Mouse (Mus musculus) midbrain, embryonic 12.5 days (tissue): Measurements from ENCODE around the gene Idh3a. TPM values are rescaled to one million over a fixed set of nuclear protein-coding genes. Genes with fewer than 3 reads are reported as not detected.

Experiments
- ATAC-seq: fragments of 200-750 bp; cut with Nextera tagmentation; 2 replicates; pipeline ENCODE4 v1.8.0; 2017; ENCODE audit warnings: low read depth, moderate TSS enrichment, moderate library complexity; ENCODE audit not compliant: low FRiP score
- H3K27ac ChIP-seq: fragments of 300-500 bp; sonication (generic); replicated peaks from 2 replicates; pipeline ENCODE4 v1.5.1; 2016; ENCODE audit warnings: mild to moderate bottlenecking
- H3K27me3 ChIP-seq: fragments of 300-500 bp; sonication (generic); 2 replicates; pipeline ENCODE4 v1.6.1; 2016; ENCODE audit warnings: mild to moderate bottlenecking
- H3K36me3 ChIP-seq: fragments of 300-500 bp; sonication (generic); 2 replicates; pipeline ENCODE4 v1.6.1; 2016
- H3K4me1 ChIP-seq: fragments of 300-500 bp; sonication (generic); 2 replicates; pipeline ENCODE4 v1.6.1; 2016
- H3K4me2 ChIP-seq: fragments of 300-500 bp; sonication (generic); replicated peaks from 2 replicates; pipeline ENCODE4 v1.6.1; 2016; ENCODE audit warnings: mild to moderate bottlenecking, moderate library complexity
- H3K4me3 ChIP-seq: fragments of 300-500 bp; sonication (generic); 2 replicates; pipeline ENCODE4 v1.5.1; 2016; ENCODE audit warnings: mild to moderate bottlenecking
- H3K9ac ChIP-seq: fragments of 300-500 bp; sonication (generic); replicated peaks from 2 replicates; pipeline ENCODE4 v1.6.1; 2016; ENCODE audit warnings: mild to moderate bottlenecking, moderate library complexity
- H3K9me3 ChIP-seq: fragments of 300-500 bp; sonication (generic); 2 replicates; pipeline ENCODE4 v1.6.1; 2016; ENCODE audit warnings: mild to moderate bottlenecking
- WGBS: fragments of 180-500 bp; shearing (Covaris S2); methylation state at CpG from one replicate; pipeline ENCODE4 v1.1.7; 2016; 5-methylcytosine and 5-hydroxymethylcytosine counted together
- polyA plus RNA-seq: library from polyadenylated mRNA; unstranded; fragments of >200 nt; fragmentation: Nextera tagmentation; extraction: Ambion mirVana; gene quantifications from 2 replicates; pipeline ENCODE4 v1.2.1, GENCODE M21; 2016

Gene Idh3a
- polyA plus RNA-seq, 1 experiment from 2014 or later: 102 TPM

GRCm38 (mm10) chr9:54637510-54638314 is 51.6 kb downstream of the Idh3a start:
- no peak overlapping the region for H3K27ac ChIP-seq
- ATAC-seq: no peak
- H3K4me2 ChIP-seq: no peak overlapping the region
- H3K9me3 ChIP-seq: no peaks in the 10 kb centered on the region
- H3K27me3 ChIP-seq: no peaks in the 10 kb centered on the region
- no peak overlapping the region for H3K4me3 ChIP-seq
- no peaks in the 10 kb centered on the region for H3K4me1 ChIP-seq
- no peaks in the 10 kb centered on the region for H3K36me3 ChIP-seq
- 64% methylated on average over 5 of the region's 5 CpGs for WGBS
- no peak overlapping the region for H3K9ac ChIP-seq

- ATAC-seq: no peak
- no peaks in the 10 kb centered on the region for H3K4me1 ChIP-seq
- no peak overlapping the region for H3K4me3 ChIP-seq
- no peak overlapping the region for H3K9ac ChIP-seq
- H3K27ac ChIP-seq: no peak overlapping the region
- no peak overlapping the region for H3K4me2 ChIP-seq
- 78% methylated on average over 2 of the region's 2 CpGs for WGBS
- H3K27me3 ChIP-seq: no peaks in the 10 kb centered on the region
- H3K36me3 ChIP-seq: no peaks in the 10 kb centered on the region
- H3K9me3 ChIP-seq: no peaks in the 10 kb centered on the region
Observed at GRCm38 (mm10) chr9:54639192-54639591, 53.1 kb downstream of the Idh3a start.

- Histone ChIP-seq H3K4me2 (no peak overlapping the region), H3K27ac (no peak overlapping the region), H3K9ac (no peak overlapping the region), H3K9me3 (no peaks in the 10 kb centered on the region), H3K4me1 (no peaks in the 10 kb centered on the region), H3K4me3 (no peak overlapping the region), H3K36me3 (no peaks in the 10 kb centered on the region), H3K27me3 (no peaks in the 10 kb centered on the region)
- no peak for ATAC-seq
- WGBS: 83% methylated on average over 3 of the region's 3 CpGs
Observed at GRCm38 (mm10) chr9:54641548-54641947, 55.4 kb downstream of the Idh3a start.

- H3K27me3 ChIP-seq: no peaks in the 10 kb centered on the region
- ATAC-seq: no peak
- 90% methylated on average over 2 of the region's 2 CpGs for WGBS
- H3K36me3 ChIP-seq: no peaks in the 10 kb centered on the region
- no peak overlapping the region for H3K27ac ChIP-seq
- H3K4me1 ChIP-seq: no peaks in the 10 kb centered on the region
- no peaks in the 10 kb centered on the region for H3K9me3 ChIP-seq
- no peak overlapping the region for H3K4me3 ChIP-seq
- H3K4me2 ChIP-seq: no peak overlapping the region
- no peak overlapping the region for H3K9ac ChIP-seq
Observed at GRCm38 (mm10) chr9:54642149-54642548, 56.0 kb downstream of the Idh3a start.

GRCm38 (mm10) chr9:54642556-54642955 is 56.4 kb downstream of the Idh3a start:
- H3K9me3 ChIP-seq: no peaks in the 10 kb centered on the region
- WGBS: 87% methylated on average over 4 of the region's 4 CpGs
- no peaks in the 10 kb centered on the region for H3K4me1 ChIP-seq
- H3K27ac ChIP-seq: no peak overlapping the region
- no peak overlapping the region for H3K9ac ChIP-seq
- no peak overlapping the region for H3K4me3 ChIP-seq
- no peak for ATAC-seq
- no peak overlapping the region for H3K4me2 ChIP-seq
- H3K27me3 ChIP-seq: no peaks in the 10 kb centered on the region
- H3K36me3 ChIP-seq: no peaks in the 10 kb centered on the region

GRCm38 (mm10) chr9:54643179-54643578 is 57.0 kb downstream of the Idh3a start:
- Histone ChIP-seq H3K27ac (no peak overlapping the region), H3K9me3 (no peaks in the 10 kb centered on the region), H3K4me2 (no peak overlapping the region), H3K27me3 (no peaks in the 10 kb centered on the region), H3K4me1 (no peaks in the 10 kb centered on the region), H3K9ac (no peak overlapping the region), H3K4me3 (no peak overlapping the region), H3K36me3 (no peaks in the 10 kb centered on the region)
- no peak for ATAC-seq
- 92% methylated on average over 7 of the region's 7 CpGs for WGBS

GRCm38 (mm10) chr9:54645530-54645929 is 59.4 kb downstream of the Idh3a start:
- H3K4me2 ChIP-seq: no peak overlapping the region
- H3K9ac ChIP-seq: no peak overlapping the region
- no peaks in the 10 kb centered on the region for H3K9me3 ChIP-seq
- H3K27ac ChIP-seq: no peak overlapping the region
- no peaks in the 10 kb centered on the region for H3K27me3 ChIP-seq
- no peaks in the 10 kb centered on the region for H3K4me1 ChIP-seq
- ATAC-seq: no peak
- 90% methylated on average over 6 of the region's 6 CpGs for WGBS
- no peak overlapping the region for H3K4me3 ChIP-seq
- H3K36me3 ChIP-seq: no peaks in the 10 kb centered on the region

GRCm38 (mm10) chr9:54646252-54646651 is 60.1 kb downstream of the Idh3a start:
- H3K27me3 ChIP-seq: no peaks in the 10 kb centered on the region
- no peaks in the 10 kb centered on the region for H3K4me1 ChIP-seq
- H3K4me2 ChIP-seq: no peak overlapping the region
- no peaks in the 10 kb centered on the region for H3K36me3 ChIP-seq
- ATAC-seq: no peak
- H3K9ac ChIP-seq: no peak overlapping the region
- no peak overlapping the region for H3K27ac ChIP-seq
- H3K9me3 ChIP-seq: no peaks in the 10 kb centered on the region
- no peak overlapping the region for H3K4me3 ChIP-seq
- 85% methylated on average over 9 of the region's 9 CpGs for WGBS

GRCm38 (mm10) chr9:54647456-54647855 is 61.3 kb downstream of the Idh3a start:
- Histone ChIP-seq H3K36me3 (no peaks in the 10 kb centered on the region), H3K9ac (no peak overlapping the region), H3K4me1 (no peaks in the 10 kb centered on the region), H3K9me3 (no peaks in the 10 kb centered on the region), H3K27ac (no peak overlapping the region), H3K4me3 (no peak overlapping the region), H3K27me3 (no peaks in the 10 kb centered on the region), H3K4me2 (no peak overlapping the region)
- WGBS: 86% methylated on average over 2 of the region's 2 CpGs
- no peak for ATAC-seq

GRCm38 (mm10) chr9:54649360-54649759 is 63.2 kb downstream of the Idh3a start:
- Histone ChIP-seq H3K27me3 (no peaks in the 10 kb centered on the region), H3K4me1 (no peaks in the 10 kb centered on the region), H3K27ac (no peak overlapping the region), H3K4me3 (no peak overlapping the region), H3K36me3 (no peaks in the 10 kb centered on the region), H3K9ac (no peak overlapping the region), H3K9me3 (no peaks in the 10 kb centered on the region), H3K4me2 (no peak overlapping the region)
- ATAC-seq: no peak
- 86% methylated on average over 1 of the region's 1 CpGs for WGBS

- no peak overlapping the region for H3K4me3 ChIP-seq
- H3K4me2 ChIP-seq: no peak overlapping the region
- H3K9ac ChIP-seq: no peak overlapping the region
- H3K36me3 ChIP-seq: no peaks in the 10 kb centered on the region
- no peaks in the 10 kb centered on the region for H3K9me3 ChIP-seq
- no peaks in the 10 kb centered on the region for H3K4me1 ChIP-seq
- H3K27me3 ChIP-seq: no peaks in the 10 kb centered on the region
- H3K27ac ChIP-seq: no peak overlapping the region
- no peak for ATAC-seq
- 82% methylated on average over 2 of the region's 2 CpGs for WGBS
Observed at GRCm38 (mm10) chr9:54652778-54653177, 66.6 kb downstream of the Idh3a start.
